Mouse (Mus musculus): Measurements from ENCODE around the gene Pfn1. TPM values are rescaled to one million over a fixed set of nuclear protein-coding genes. Genes with fewer than 3 reads are reported as not detected.

Pfn1 gene
- total RNA-seq, 2 experiments from 2014 or later, result 572 to 580 TPM

DNA sequence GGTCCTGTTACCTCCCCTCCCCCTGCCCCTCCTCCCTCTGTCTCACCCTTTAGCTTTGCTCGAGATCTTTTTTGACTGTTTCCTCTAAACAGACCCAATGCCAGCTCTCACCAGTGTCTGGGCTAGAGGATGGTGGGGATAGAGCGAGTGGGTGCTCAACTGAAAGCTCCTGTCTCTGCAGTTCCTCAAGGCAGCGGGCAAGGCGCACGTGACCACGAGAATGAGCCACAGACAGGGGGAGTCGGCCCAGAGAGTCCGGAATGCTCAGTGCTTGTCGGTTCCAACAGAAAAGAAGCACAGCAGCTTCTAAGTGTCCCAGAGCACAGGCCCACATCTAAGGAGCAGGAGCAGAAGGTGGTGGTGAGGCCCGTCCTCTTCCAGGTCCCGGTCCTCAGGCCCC is 20.1 kb upstream of the Pfn1 start:
- no peak for DNase-seq

- DNase-seq, result no peak
These were observed 19.6 kb upstream of the Pfn1 start for GRCm38 (mm10) chr11:70674014-70674413.

DNA sequence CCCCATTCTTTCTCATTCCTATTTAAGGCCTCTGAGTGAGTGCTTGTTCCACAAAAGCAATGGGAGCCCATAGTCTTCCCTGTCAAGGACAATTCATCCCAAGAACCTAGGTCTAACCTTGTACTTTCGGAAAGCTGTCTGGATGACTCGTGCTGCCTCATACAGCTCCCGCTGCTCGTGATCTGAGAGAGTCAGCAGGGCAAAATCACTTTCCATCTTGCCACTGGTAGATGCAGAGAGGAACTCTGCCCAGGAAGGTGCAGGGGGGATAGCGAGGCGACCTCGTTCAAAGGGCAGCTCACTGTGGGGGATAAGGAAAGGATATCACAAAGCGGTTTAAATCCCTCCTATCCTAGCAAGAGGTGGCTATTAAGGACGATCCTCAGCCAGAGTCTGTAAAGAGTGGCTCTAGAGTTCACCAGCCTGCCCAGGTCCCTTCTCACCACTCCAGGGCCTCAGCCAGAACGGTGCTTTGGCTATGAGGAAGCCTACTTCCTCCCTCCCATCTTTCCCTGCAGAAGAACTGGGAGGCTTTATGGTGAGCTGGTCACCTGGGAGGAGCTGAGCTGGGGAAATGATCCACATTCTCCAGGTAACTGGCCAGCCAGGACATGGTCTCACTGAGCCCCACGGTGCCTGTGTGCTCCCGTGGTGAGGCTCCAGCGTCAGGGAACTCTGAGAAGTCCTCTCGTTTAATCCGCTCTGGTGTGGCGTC is 17.0 kb upstream of the Pfn1 start:
- no peak for DNase-seq

DNA sequence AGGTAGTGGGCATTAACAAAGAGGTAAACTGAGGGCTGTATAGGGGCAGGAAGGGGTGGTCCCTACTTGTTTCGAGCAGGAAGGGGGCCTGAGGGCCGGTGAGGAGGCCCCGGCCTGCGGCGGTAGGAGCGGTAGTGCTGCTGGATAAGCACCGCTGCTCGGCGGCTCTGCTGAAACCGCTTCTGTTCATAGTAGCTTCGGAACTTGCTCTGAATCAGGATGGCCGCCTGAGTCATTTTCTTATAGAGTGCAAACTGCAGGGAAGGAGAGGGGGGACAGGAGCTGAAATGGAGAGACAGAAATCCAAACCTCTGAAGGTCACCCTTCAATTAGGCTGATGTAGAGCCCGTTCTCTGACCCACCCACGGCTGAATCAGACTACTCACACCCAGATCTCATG is 16.0 kb upstream of the Pfn1 start:
- DNase-seq, result no peak

DNA sequence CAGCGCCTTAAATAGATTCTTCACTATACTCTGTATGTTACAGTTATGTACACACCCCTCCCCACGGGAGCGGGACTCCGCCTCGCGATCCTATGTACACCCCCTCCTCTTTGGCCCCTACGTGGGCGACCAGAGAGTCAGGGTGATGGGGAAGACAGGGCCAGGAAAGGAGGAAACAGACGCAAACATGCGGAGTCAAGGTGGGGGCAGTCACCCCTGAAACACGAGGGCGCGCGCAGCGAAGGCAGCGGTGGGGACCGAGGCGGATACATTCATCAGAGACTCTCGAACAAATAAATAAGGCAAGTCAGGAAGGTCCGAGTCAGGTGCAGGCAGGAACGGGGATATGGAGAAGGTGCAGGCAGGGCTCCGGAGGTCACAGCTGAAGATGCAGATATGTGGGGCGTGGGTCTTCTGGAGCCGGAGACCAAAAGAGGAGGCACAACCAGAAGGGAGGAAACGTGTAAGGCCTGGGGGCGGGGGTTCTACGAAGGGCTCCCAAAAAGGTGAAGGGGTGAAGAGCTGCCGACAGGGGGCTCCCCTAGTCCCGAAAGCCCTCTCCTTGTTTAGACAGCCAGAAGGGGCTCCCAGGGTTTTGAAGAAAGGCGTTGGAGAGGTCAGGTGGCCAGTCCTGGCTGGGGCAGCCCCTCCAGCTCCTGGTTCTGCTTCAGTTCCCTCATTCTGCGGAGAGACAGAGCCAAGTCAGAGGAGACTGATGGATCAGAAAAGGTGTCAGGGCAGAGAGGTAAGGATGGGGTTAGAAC is 15.3 kb upstream of the Pfn1 start:
- DNase-seq, result peak; percentile 85

- peak; percentile 96 for DNase-seq
These were observed 14.5 kb upstream of the Pfn1 start, which contains the start of gene Spag7 for GRCm38 (mm10) chr11:70668771-70669505. Gene Spag7 (minus strand): TSS chr11:70669416.

DNA sequence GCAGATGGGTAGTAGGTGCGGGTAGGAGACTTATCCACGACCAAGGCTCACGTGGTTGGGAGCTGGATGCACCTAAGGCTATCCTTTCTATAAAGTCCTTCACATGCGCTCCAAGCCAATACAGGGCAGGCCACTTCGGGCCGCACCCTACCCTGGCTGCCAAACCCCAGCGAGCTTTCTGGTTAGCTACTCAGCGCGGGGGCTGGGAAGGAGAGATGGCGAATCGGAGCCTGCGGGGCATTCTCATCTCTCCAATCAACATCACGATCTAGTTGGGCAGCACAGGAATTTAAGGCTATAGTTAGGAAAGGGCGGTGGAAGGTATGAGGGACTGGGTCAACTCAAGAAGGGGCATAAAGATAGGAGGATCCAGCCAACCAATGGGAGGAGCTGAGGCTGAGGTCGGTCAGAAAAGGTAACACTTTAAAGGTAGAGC is 13.9 kb upstream of the Pfn1 start:
- DNase-seq, result peak; percentile 67

DNA sequence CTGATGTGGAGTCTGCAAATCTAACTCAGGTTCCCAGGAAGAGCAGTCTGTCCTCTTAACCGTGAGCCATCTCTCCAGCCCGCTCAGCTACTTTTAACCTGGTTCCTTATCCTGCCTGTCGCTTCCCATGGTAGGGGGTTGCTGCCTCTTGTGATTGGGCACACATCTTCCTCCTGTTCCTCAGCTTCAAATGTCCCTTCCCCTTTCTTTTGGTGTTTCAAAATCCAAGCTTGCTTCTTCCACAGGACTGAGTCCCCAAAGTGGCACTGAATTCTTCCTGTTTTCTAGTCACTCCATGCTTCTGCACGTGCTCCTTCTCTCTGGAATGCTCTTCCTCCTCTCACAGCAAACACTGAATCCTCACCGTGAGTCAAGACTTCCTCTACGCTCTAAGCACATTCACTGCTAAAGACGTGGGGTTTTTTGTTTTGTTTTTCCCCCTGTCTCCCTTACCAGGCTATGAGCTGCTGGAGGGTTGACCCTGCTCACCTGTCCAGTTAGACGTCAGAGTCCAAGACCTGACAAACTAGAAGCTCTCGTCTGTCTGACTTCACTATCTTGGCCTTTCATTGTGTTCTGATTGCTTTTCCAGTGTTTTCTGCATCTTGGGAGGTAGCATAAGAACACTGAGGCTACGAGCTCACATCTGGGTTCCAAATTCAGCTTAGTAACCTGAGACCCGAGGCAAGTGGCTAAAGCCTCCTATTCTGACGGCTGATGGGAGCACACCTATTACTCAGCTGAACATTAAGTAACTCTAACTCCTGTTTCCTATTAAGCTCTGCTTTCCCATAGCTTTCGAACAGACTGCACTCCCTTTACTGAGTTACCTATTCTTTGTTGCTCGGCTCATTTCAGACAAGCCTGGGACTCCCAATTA is 13.1 kb upstream of the Pfn1 start:
- DNase-seq, result no peak

- DNase-seq, result no peak
These were observed 12.2 kb upstream of the Pfn1 start for GRCm38 (mm10) chr11:70666687-70667086.

- no peak for DNase-seq
These were observed 10.3 kb upstream of the Pfn1 start for GRCm38 (mm10) chr11:70664741-70665140.

DNA sequence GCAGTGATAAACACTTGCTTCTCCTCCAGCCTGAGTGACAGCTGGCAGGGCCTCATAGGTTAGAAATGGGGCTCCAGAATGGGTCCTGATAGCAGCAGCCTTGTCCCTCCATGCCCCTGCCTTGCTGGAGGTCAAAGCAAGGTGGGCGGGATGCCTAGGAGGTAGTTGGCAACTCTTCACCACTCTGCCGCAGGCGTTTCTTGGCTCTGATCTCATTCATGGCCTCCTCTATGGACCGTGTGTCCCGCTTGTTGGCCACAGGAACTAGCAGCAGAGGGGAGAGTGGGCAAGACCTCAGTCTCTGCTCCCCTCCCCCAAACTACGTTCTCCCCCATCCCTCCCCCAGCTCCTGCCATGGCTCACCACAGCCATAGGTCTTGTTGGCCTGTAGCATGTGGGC is 9.5 kb upstream of the Pfn1 start:
- peak; percentile 66 for DNase-seq

DNA sequence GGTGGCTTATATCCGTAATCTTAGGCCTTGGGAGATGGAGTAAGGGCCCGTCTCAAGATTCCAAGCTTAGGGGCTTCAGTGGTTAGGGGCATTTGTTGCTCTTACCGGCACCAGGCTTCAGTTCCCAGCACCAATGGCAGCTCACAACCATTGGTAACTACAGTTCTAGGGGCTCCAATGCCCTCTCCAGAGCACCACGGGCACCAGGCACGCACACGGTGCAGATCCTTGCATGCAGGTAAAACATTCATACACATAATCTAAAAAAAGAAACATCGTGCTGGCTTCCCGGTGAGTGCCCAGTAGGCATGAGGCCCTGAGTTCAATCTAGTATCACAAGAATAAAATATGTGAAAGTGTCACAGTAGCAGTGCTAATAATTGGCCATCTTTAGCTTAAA is 8.7 kb upstream of the Pfn1 start:
- no peak for DNase-seq

GRCm38 (mm10) chr11:70660571-70660970 is 6.1 kb upstream of the Pfn1 start:
- no peak for DNase-seq

- no peak for DNase-seq
These were observed 4.5 kb upstream of the Pfn1 start for GRCm38 (mm10) chr11:70658942-70659341.

- no peak for DNase-seq
These were observed 4.1 kb upstream of the Pfn1 start for GRCm38 (mm10) chr11:70658521-70658920.

DNA sequence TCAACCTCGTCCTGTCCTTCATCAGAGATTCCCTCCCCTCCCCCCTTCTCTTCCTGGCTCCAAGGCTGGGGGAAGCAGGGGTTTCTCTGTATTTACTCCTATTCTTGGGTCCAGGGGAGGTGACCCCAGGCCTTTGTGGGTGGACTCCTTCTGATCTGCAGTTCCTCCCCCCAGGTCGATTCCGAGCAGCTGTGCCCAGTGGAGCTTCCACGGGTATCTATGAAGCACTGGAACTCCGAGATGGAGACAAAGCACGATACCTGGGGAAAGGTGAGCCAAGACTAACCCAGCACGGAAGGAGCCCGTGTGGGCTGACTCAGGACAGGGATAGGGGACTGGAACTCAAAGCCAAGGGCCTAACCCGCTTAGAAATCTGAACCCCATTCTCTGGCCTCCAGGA is 3.5 kb upstream of the Pfn1 start:
- no peak for DNase-seq

GRCm38 (mm10) chr11:70657573-70657972 is 3.1 kb upstream of the Pfn1 start:
- no peak for DNase-seq

DNA sequence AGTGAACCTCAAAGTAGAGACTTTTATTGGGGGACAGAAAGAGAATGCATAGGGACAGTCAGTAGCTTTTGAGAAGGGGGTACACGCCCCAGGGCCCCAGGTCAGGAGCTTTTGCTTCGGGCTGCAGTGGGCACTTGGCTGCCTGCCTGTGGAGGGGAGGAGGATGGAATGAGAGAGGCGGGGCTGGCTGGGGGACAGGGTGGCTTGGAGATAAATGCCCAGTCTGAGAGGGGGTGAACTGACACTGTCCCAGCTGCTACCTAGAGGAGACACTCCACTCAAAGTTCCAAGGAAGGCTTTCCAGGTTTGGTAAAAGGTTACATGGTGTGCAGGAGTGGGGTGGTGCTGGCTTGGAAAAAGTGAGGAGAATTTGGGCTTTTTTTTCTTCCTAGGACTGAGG is 2.5 kb upstream of the Pfn1 start, which contains the start of gene Eno3:
TSS of gene Eno3 (plus strand) at position 239 of the 400 bp plus-strand sequence.
- DNase-seq, result peak; percentile 77

GRCm38 (mm10) chr11:70656456-70656927 is 2.0 kb upstream of the Pfn1 start:
- DNase-seq, result peak; percentile 88

- peak; percentile 78 for DNase-seq
These were observed 1.4 kb upstream of the Pfn1 start for GRCm38 (mm10) chr11:70655571-70656455.
